Mouse (Mus musculus): ENCODE data around the gene Slain2. TPM values are rescaled to one million over a fixed set of nuclear protein-coding genes. Genes with fewer than 3 reads are reported as not detected.
"Not testable (repeated sequence)": the region's sequence is repeated elsewhere in the genome, so short reads cannot be mapped to it uniquely, and the experiment has no call there.

Gene Slain2
- total and polyA plus RNA-seq, 3 experiments = 13.8 to 83.4 (median 52.5) TPM

- DNase-seq = not testable (repeated sequence)
These were observed 97.7 kb downstream of the Slain2 start for GRCm38 (mm10) chr5:73011806-73012205.

- DNase-seq = not testable (repeated sequence)
These were observed 98.9 kb downstream of the Slain2 start for GRCm38 (mm10) chr5:73012884-73013610.

- DNase-seq = not testable (repeated sequence)
These were observed 99.6 kb downstream of the Slain2 start for GRCm38 (mm10) chr5:73013611-73014287.

GRCm38 (mm10) chr5:73014745-73015144 is 100.6 kb downstream of the Slain2 start:
- DNase-seq = no peak

GRCm38 (mm10) chr5:73023801-73024200 is 109.7 kb downstream of the Slain2 start:
- no peak for DNase-seq

Other genes starting within 250 kb of the Slain2 start
- under 1 TPM in 1 of 2 experiments, not detected in 1; 0.14 TPM for gene Txk, start 161.5 kb upstream of the Slain2 start, total RNA-seq (2021)
- gene Txk, start 161.5 kb upstream of the Slain2 start, polyA plus RNA-seq (2012; rRNA removed) = not detected in 2 replicates
- 1 to 10 TPM; 2.9 to 3.1 TPM for gene Tec, start 45.8 kb upstream of the Slain2 start, total RNA-seq (2021)
- gene Tec, start 45.8 kb upstream of the Slain2 start, polyA plus RNA-seq (2012; rRNA removed) = 0.26 and 0.51 TPM in 2 replicates
- gene Gm10135, start 60.4 kb downstream of the Slain2 start, total RNA-seq (2021) = not detected
- not detected in 2 replicates for gene Gm10135, start 60.4 kb downstream of the Slain2 start, polyA plus RNA-seq (2012; rRNA removed)
- 10 to 100 TPM in 1 of 2 experiments, 1 to 10 TPM in 1; 6.6 to 10.3 TPM for gene Slc10a4, start 92.6 kb downstream of the Slain2 start, total RNA-seq (2021)
- 13.5 and 19.8 TPM in 2 replicates for gene Slc10a4, start 92.6 kb downstream of the Slain2 start, polyA plus RNA-seq (2012; rRNA removed)

All from adrenal gland, adult 2 months (tissue).